Mouse (Mus musculus) liver, embryonic 14.5 days (tissue): ENCODE measurements around the gene Rasgrf1.

ENCODE experiments used
- CTCF ChIP-seq: IDR thresholded peaks from 2 replicates; pipeline ENCODE4 v1.5.1; 2016; ENCODE audit warnings: antibody characterized with exemption, low read depth, control low read depth
- EP300 ChIP-seq: IDR thresholded peaks from 2 replicates; pipeline ENCODE4 v1.6.1; 2016; ENCODE audit warnings: antibody characterized with exemption, low read depth

DNA sequence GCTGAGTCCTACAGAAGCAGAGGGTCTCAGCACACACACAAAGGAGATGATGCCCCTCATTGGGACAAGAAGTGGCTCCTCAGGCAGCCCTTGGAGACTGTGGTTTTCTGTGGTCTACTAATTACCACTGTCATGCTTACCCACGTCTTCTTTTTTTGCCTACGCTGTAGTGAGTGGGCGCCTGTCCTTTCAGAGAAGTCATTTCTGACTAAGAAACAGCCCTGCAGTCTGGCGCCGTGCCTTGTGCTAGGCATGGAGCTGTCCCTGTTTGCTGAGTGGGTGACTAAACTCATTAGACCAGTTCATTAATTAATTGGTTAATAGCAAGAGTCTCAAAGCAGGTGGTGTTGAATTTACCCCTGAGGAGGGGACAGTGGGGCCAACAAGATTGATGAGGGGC is 9.1 kb downstream of the Rasgrf1 start:
- TF ChIP-seq CTCF: no peak
- TF ChIP-seq EP300: no peak
